Mouse (Mus musculus) thymus, postnatal 14 days (tissue): ENCODE measurements around the gene Prss28.

ENCODE experiments used
- DNase-seq: peaks from one replicate; pipeline ENCODE4 v3.0.0; 2021

Gene Prss28

DNA sequence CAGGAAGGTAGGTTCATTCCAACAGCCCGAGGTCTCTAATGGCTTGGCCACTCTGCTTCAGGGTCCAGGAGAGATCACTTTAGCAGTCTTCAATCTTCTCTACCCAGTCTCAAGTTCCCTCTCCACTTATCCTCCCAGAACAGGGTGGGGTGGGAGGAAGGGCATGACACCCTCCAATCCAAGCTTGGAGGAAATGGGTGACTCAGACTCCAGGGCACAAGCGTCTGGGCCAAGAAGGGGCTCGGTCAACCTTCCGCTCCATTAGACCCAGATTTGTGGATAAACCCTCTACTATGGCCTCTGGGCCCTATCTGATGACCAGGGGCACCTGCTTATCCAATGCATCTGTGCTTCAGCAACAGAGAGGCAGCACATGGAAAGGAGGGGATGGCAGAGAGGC is 37.0 kb downstream of the Prss28 start, which contains the start of gene Tpsab1:
Gene Tpsab1, minus strand, starts transcription at position 101 of the 400 bp plus-strand sequence.
- DNase-seq: no peak

DNA sequence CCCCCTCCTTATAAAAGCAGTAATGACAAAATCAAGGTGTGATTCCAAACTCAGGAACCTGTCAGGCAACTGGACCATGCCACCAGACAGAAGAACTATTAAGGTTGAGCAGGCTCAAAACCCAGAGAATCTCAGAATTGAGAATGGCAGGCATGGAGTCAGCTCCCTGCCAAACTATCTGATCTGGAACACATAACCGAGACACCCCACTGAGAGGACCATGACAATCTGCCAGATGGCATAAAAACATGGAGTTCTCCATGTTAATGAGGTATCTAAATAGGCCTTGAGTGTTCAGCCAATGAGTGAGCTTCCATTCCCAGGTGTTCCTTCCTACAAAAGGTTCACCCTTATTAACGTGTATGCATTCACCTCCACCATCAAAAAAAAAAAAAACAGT is 52.8 kb downstream of the Prss28 start:
- no peak for DNase-seq
